Mouse (Mus musculus) liver, adult 2 months (tissue): ENCODE measurements at regions not wholly inside any gene's neighbourhood (a gene's known extent, or its start where the extent isn't known, plus 50 kb on each side); places are given as distances from the start of the nearest gene placed in this dataset.

Source experiments
- DNase-seq: peaks from one replicate; pipeline ENCODE4 v3.0.0-alpha.2; 2011; ENCODE audit warnings: low read depth, low spot score; ENCODE audit errors: extremely low read depth
- H3K27ac ChIP-seq: fragments of 200-500 bp; replicated peaks from 2 replicates; pipeline ENCODE4 v1.5.1; 2012; ENCODE audit warnings: low read depth, mild to moderate bottlenecking, control low read depth, inconsistent platforms, low read length; ENCODE audit not compliant: insufficient read depth
- H3K27me3 ChIP-seq: fragments of 200-500 bp; 2 replicates; pipeline ENCODE4 v1.6.1; 2012; ENCODE audit warnings: mild to moderate bottlenecking, moderate library complexity, low read length, inconsistent platforms; ENCODE audit not compliant: control insufficient read depth, insufficient read depth
- H3K36me3 ChIP-seq: fragments of 200-500 bp; 2 replicates; pipeline ENCODE4 v1.6.1; 2012; ENCODE audit warnings: low read length, inconsistent platforms; ENCODE audit not compliant: control insufficient read depth, insufficient read depth
- H3K4me1 ChIP-seq: fragments of 200-500 bp; 2 replicates; pipeline ENCODE4 v1.6.1; 2011; ENCODE audit warnings: low read length; ENCODE audit not compliant: control insufficient read depth, insufficient read depth
- H3K4me3 ChIP-seq: fragments of 200-500 bp; 2 replicates; pipeline ENCODE4 v1.5.1; 2011; ENCODE audit warnings: low read depth, mild to moderate bottlenecking, control low read depth, low read length, moderate library complexity; ENCODE audit not compliant: insufficient read depth
- H3K79me2 ChIP-seq: fragments of 200-500 bp; 2 replicates; pipeline ENCODE4 v1.6.1; 2012; ENCODE audit warnings: inconsistent platforms, mild to moderate bottlenecking, low read length, moderate library complexity; ENCODE audit not compliant: control insufficient read depth, insufficient read depth
- H3K9ac ChIP-seq: fragments of 200-500 bp; 2 replicates; pipeline ENCODE4 v1.6.1; 2012; ENCODE audit warnings: low read depth, mild to moderate bottlenecking, control low read depth, inconsistent platforms, low read length
- CTCF ChIP-seq: fragments of 200-500 bp; IDR thresholded peaks from 2 replicates; pipeline ENCODE4 v1.5.1; 2011; ENCODE audit warnings: low read depth, low read length, control low read depth
- POLR2A ChIP-seq: fragments of 200-500 bp; IDR thresholded peaks from 2 replicates; pipeline ENCODE4 v1.6.1; 2011; ENCODE audit warnings: low read length, control low read depth; ENCODE audit not compliant: insufficient read depth; ENCODE audit errors: extremely low read depth
- WGBS: fragments of 180-500 bp; shearing (Covaris S2); methylation state at CpG from one replicate; pipeline ENCODE4 v1.1.7; 2018; 5-methylcytosine and 5-hydroxymethylcytosine counted together

DNA sequence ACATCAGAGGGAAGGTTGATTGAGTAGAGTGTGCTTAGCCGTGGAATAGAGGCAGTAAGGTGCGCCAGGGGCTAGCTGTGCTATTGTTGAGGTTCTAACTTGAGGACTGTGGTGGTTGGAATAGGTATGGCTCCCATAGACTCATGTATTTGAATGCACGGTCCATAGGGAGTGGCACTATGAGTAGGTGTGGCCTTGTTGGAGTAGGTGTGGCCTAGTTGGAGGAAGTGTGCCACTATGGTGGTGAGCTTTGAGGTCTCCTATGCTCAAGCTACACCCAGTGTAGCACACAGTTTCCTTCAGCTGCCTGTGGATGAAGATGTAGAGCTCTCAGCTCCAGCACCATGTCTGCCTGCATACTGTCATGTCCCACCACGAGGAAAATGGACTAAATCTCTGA is 60.5 kb upstream of the Slc25a36 start:
- Histone ChIP-seq H3K4me1 (no peaks in the 10 kb centered on the region), H3K79me2 (no peaks in the 10 kb centered on the region), H3K27me3 (peaks cover 7% of the 10 kb centered on the region; the same call in 1 of the 2 replicates), H3K9ac (no peak overlapping the region), H3K36me3 (no peaks in the 10 kb centered on the region), H3K27ac (no peak overlapping the region), H3K4me3 (no peak overlapping the region)
- DNase-seq = no peak
- 94% methylated on average over 4 of the region's 4 CpGs for WGBS
- TF ChIP-seq CTCF = no peak
- TF ChIP-seq POLR2A = no peak

DNA sequence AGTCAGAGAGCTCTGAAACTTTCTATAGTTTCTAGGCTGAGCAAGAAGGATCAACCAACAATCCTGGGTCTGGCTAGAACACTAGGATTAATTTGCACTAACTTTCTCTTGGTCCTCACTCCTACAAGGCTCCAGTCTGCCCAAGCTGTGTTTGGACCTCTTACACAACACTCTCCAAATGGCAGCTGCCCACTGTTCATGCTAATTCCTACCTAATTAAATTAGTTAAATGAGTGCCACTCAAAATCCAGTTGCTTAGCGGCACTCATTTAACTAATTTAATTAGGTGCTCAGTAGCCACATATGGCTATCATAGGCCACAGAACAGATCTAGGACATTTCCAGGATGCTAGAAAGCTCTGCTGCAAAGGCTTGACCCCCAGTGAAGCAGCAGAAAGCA is 59.9 kb upstream of the Slc25a36 start:
- no peaks in the 10 kb centered on the region for H3K4me1 ChIP-seq
- no peak overlapping the region for H3K27ac ChIP-seq
- no peak overlapping the region for H3K9ac ChIP-seq
- no peaks in the 10 kb centered on the region for H3K79me2 ChIP-seq
- H3K36me3 ChIP-seq = no peaks in the 10 kb centered on the region
- no peak overlapping the region for H3K4me3 ChIP-seq
- no peak for DNase-seq
- 98% methylated on average over 1 of the region's 1 CpGs for WGBS
- peaks cover 7% of the 10 kb centered on the region; the same call in 1 of the 2 replicates for H3K27me3 ChIP-seq
- TF ChIP-seq CTCF (no peak), POLR2A (no peak)

DNA sequence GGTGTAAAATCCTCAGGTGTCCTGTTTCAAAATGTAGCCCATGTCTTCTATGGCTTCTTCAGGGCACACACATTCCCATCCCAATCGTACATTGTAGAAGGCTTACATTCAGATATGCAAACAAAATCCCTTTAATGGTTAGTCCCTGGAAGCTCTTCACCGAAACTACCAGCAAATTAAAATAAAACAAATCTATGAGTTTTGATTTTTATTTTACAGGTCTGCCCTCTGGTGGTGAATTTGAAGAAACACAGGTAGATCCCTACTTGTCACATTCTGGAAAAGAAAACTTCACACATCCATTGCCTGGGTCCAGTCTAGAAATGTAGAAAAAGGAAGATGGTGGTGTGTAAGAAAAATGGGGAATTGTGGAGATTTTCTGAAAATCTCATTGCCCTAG is 51.5 kb upstream of the Slc25a36 start:
- no peak for TF ChIP-seq POLR2A
- peak; percentile 42 for TF ChIP-seq CTCF
- 20% methylated on average over 2 of the region's 2 CpGs for WGBS
- Histone ChIP-seq H3K79me2 (no peaks in the 10 kb centered on the region), H3K4me3 (no peak overlapping the region), H3K4me1 (no peaks in the 10 kb centered on the region), H3K9ac (no peak overlapping the region), H3K36me3 (no peaks in the 10 kb centered on the region), H3K27me3 (no peaks in the 10 kb centered on the region; the same call in 1 of the 2 replicates), H3K27ac (no peak overlapping the region)
- DNase-seq = no peak
